Mouse (Mus musculus) retina, postnatal 1 day (tissue): Measurements from ENCODE around the gene Hsd17b2.

Experiments used
- DNase-seq: peaks from one replicate; pipeline ENCODE4 v3.0.0-alpha.2; 2012

Hsd17b2 gene

GRCm38 (mm10) chr8:117701859-117702258 is at the start of gene Hsd17b2:
TSS of gene Hsd17b2 (plus strand) at chr8:117701904.
- peak; percentile 42 for DNase-seq

GRCm38 (mm10) chr8:117652318-117652717 is 49.4 kb upstream of the Hsd17b2 start:
- no peak for DNase-seq

- DNase-seq: peak; percentile 22
These were observed 42.7 kb upstream of the Hsd17b2 start for GRCm38 (mm10) chr8:117658990-117659389.

- peak; percentile 92 for DNase-seq
These were observed 41.2 kb upstream of the Hsd17b2 start for GRCm38 (mm10) chr8:117660358-117661031.

GRCm38 (mm10) chr8:117667349-117668124 is 34.2 kb upstream of the Hsd17b2 start:
- DNase-seq: no peak

GRCm38 (mm10) chr8:117670461-117670860 is 31.2 kb upstream of the Hsd17b2 start:
- DNase-seq: no peak

GRCm38 (mm10) chr8:117672558-117672957 is 29.1 kb upstream of the Hsd17b2 start:
- DNase-seq: no peak

- peak; percentile 72 for DNase-seq
These were observed 28.3 kb upstream of the Hsd17b2 start, which contains the start of gene Sdr42e1 for GRCm38 (mm10) chr8:117673430-117673830. TSS of gene Sdr42e1 (minus strand) at chr8:117673689.

GRCm38 (mm10) chr8:117675171-117675570 is 26.5 kb upstream of the Hsd17b2 start:
- no peak for DNase-seq

- no peak for DNase-seq
These were observed 25.2 kb upstream of the Hsd17b2 start for GRCm38 (mm10) chr8:117676460-117676859.

GRCm38 (mm10) chr8:117677011-117677410 is 24.7 kb upstream of the Hsd17b2 start:
- no peak for DNase-seq

GRCm38 (mm10) chr8:117678650-117679049 is 23.1 kb upstream of the Hsd17b2 start:
- DNase-seq: no peak

GRCm38 (mm10) chr8:117683925-117684472 is 17.7 kb upstream of the Hsd17b2 start:
- no peak for DNase-seq

- DNase-seq: no peak
These were observed 17.2 kb upstream of the Hsd17b2 start for GRCm38 (mm10) chr8:117684504-117684903.

GRCm38 (mm10) chr8:117687890-117688289 is 13.8 kb upstream of the Hsd17b2 start:
- no peak for DNase-seq

GRCm38 (mm10) chr8:117692131-117692530 is 9.6 kb upstream of the Hsd17b2 start:
- DNase-seq: no peak

GRCm38 (mm10) chr8:117695636-117696035 is 6.1 kb upstream of the Hsd17b2 start:
- DNase-seq: no peak

- DNase-seq: peak; percentile 51
These were observed 4.5 kb upstream of the Hsd17b2 start for GRCm38 (mm10) chr8:117697248-117697647.

GRCm38 (mm10) chr8:117700699-117701098 is 1.0 kb upstream of the Hsd17b2 start:
- DNase-seq: no peak

- DNase-seq: no peak
These were observed 458 bp upstream of the Hsd17b2 start for GRCm38 (mm10) chr8:117701246-117701645.

GRCm38 (mm10) chr8:117702701-117703100 is 997 bp downstream of the Hsd17b2 start:
- peak; percentile 62 for DNase-seq

GRCm38 (mm10) chr8:117706141-117706540 is 4.4 kb downstream of the Hsd17b2 start:
- DNase-seq: no peak

- no peak for DNase-seq
These were observed 10.5 kb downstream of the Hsd17b2 start for GRCm38 (mm10) chr8:117712226-117712625.

GRCm38 (mm10) chr8:117714604-117715003 is 12.9 kb downstream of the Hsd17b2 start:
- no peak for DNase-seq
